Mouse (Mus musculus): ENCODE results near the gene Ppp1r14d. TPM values are rescaled to one million over a fixed set of nuclear protein-coding genes. Genes with fewer than 3 reads are reported as not detected.

Ppp1r14d gene
- polyA plus RNA-seq, 1 experiment = 0.52 TPM

DNA sequence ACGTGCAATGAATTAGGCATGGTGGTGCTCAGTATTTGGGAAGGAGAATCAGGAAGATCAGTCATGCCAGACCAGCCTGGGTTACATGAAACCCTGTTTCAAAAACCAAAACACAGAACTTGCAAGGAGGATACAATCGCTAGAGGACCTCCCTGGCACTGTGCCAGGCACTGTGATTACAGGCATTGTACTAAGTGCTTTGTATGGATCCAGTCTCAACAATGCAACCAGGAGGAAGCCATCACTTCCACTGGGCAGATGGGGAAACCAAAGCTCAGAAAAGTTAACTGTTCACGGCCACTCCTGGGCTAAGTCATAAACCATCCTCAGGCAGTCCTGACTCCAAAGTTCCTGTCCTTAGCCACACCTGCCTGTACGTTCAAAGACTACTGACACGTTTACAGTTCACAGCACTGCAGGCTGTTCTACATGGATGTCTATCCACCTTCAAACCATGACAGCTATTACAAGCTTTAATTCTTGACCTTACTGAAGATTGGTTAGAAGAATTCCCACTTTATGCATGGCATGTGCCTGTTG, 26.7 kb downstream of the Ppp1r14d start:
- H3K4me3 ChIP-seq (ENCODE audit: control insufficient read depth, low read depth, low read length) = no peak overlapping the region

DNA sequence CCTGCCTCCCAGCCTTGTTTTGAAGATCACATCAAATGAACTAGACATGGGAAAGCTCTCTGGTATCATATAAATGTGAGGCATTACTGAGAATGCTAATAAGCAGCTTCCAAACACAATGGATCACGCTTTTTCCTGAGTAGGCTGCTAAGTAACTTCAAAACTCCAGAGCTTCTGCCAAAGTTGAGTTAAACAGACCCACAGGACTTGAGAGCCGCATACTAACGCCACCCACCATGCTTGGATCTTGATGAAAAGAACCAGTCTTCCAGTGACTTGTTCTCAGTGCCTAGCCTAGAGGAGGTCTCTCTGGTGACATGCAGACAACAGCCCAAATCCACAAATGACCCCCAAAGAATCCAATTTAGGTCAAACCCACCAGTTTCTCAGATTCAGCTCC, 30.8 kb downstream of the Ppp1r14d start:
- H3K36me3 ChIP-seq (ENCODE audit: control insufficient read depth, insufficient read depth, low read length) = no peaks in the 10 kb centered on the region
- no peaks in the 10 kb centered on the region for H3K4me1 ChIP-seq (ENCODE audit: control insufficient read depth, insufficient read depth, low read length)
- TF ChIP-seq CTCF (IDR thresholded peaks at IDR 0.05; ENCODE audit: control insufficient read depth, insufficient read depth, insufficient replicate concordance, low read depth, low read length) (no peak), POLR2A (IDR thresholded peaks at IDR 0.05; ENCODE audit: control insufficient read depth, low read depth, low read length) (no peak)
- no peak overlapping the region for H3K4me3 ChIP-seq (ENCODE audit: control insufficient read depth, low read depth, low read length)
- H3K27ac ChIP-seq (ENCODE audit: control insufficient read depth, insufficient read depth, low read depth, low read length) = no peak overlapping the region
- H3K27me3 ChIP-seq (ENCODE audit: control insufficient read depth, insufficient read depth, low read length) = no peaks in the 10 kb centered on the region

More for the DNA sequence above, 26.7 kb downstream of the Ppp1r14d start:
- Histone ChIP-seq H3K36me3 (ENCODE audit: control insufficient read depth, insufficient read depth, low read length) (no peaks in the 10 kb centered on the region), H3K27me3 (ENCODE audit: control insufficient read depth, insufficient read depth, low read length) (no peaks in the 10 kb centered on the region), H3K4me1 (ENCODE audit: control insufficient read depth, insufficient read depth, low read length) (no peaks in the 10 kb centered on the region), H3K27ac (ENCODE audit: control insufficient read depth, insufficient read depth, low read depth, low read length) (no peak overlapping the region)
- no peak for TF ChIP-seq CTCF (IDR thresholded peaks at IDR 0.05; ENCODE audit: control insufficient read depth, insufficient read depth, insufficient replicate concordance, low read depth, low read length)
- TF ChIP-seq POLR2A (IDR thresholded peaks at IDR 0.05; ENCODE audit: control insufficient read depth, low read depth, low read length) = no peak

DNA sequence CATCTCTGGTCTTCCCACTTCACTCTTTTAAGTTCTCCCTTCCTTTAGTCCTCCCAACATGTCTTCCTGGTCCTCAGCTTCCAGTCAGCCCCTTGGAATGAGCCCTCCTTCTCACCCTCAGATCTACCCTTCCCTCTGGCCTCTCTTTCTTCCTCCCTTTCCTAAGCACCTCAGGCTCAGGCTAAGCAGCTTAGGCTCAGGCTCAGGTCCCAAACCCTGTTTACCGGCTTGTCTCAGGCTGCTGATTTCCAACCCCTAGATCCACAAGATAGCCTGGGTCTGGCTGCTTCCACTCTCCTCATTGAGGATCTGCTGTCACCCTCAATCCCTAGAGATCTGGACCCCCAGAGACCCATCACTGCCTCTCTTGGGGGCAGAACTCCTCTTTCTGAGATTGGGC, 31.7 kb downstream of the Ppp1r14d start:
- Histone ChIP-seq H3K27ac (ENCODE audit: control insufficient read depth, insufficient read depth, low read depth, low read length) (no peak overlapping the region), H3K36me3 (ENCODE audit: control insufficient read depth, insufficient read depth, low read length) (no peaks in the 10 kb centered on the region), H3K4me1 (ENCODE audit: control insufficient read depth, insufficient read depth, low read length) (no peaks in the 10 kb centered on the region), H3K4me3 (ENCODE audit: control insufficient read depth, low read depth, low read length) (no peak overlapping the region), H3K27me3 (ENCODE audit: control insufficient read depth, insufficient read depth, low read length) (no peaks in the 10 kb centered on the region)
- TF ChIP-seq POLR2A (IDR thresholded peaks at IDR 0.05; ENCODE audit: control insufficient read depth, low read depth, low read length) = no peak

GRCm38 (mm10) chr2:119197493-119197892, 32.2 kb downstream of the Ppp1r14d start:
- no peaks in the 10 kb centered on the region for H3K36me3 ChIP-seq (ENCODE audit: control insufficient read depth, insufficient read depth, low read length)
- H3K27ac ChIP-seq (ENCODE audit: control insufficient read depth, insufficient read depth, low read depth, low read length) = no peak overlapping the region
- no peaks in the 10 kb centered on the region for H3K4me1 ChIP-seq (ENCODE audit: control insufficient read depth, insufficient read depth, low read length)
- H3K4me3 ChIP-seq (ENCODE audit: control insufficient read depth, low read depth, low read length) = no peak overlapping the region
- no peaks in the 10 kb centered on the region for H3K27me3 ChIP-seq (ENCODE audit: control insufficient read depth, insufficient read depth, low read length)
- no peak for TF ChIP-seq POLR2A (IDR thresholded peaks at IDR 0.05; ENCODE audit: control insufficient read depth, low read depth, low read length)
- no peak for TF ChIP-seq CTCF (IDR thresholded peaks at IDR 0.05; ENCODE audit: control insufficient read depth, insufficient read depth, insufficient replicate concordance, low read depth, low read length)

- H3K36me3 ChIP-seq (ENCODE audit: control insufficient read depth, insufficient read depth, low read length) = no peaks in the 10 kb centered on the region
- TF ChIP-seq POLR2A (IDR thresholded peaks at IDR 0.05; ENCODE audit: control insufficient read depth, low read depth, low read length) (no peak), CTCF (IDR thresholded peaks at IDR 0.05; ENCODE audit: control insufficient read depth, insufficient read depth, insufficient replicate concordance, low read depth, low read length) (no peak)
- no peak overlapping the region for H3K27ac ChIP-seq (ENCODE audit: control insufficient read depth, insufficient read depth, low read depth, low read length)
- no peaks in the 10 kb centered on the region for H3K4me1 ChIP-seq (ENCODE audit: control insufficient read depth, insufficient read depth, low read length)
- H3K4me3 ChIP-seq (ENCODE audit: control insufficient read depth, low read depth, low read length) = no peak overlapping the region
- H3K27me3 ChIP-seq (ENCODE audit: control insufficient read depth, insufficient read depth, low read length) = no peaks in the 10 kb centered on the region
Measured at GRCm38 (mm10) chr2:119196316-119197108, 33.2 kb downstream of the Ppp1r14d start.

- TF ChIP-seq CTCF (IDR thresholded peaks at IDR 0.05; ENCODE audit: control insufficient read depth, insufficient read depth, insufficient replicate concordance, low read depth, low read length) (no peak), POLR2A (IDR thresholded peaks at IDR 0.05; ENCODE audit: control insufficient read depth, low read depth, low read length) (no peak)
- Histone ChIP-seq H3K27ac (ENCODE audit: control insufficient read depth, insufficient read depth, low read depth, low read length) (no peak overlapping the region), H3K36me3 (ENCODE audit: control insufficient read depth, insufficient read depth, low read length) (no peaks in the 10 kb centered on the region), H3K4me1 (ENCODE audit: control insufficient read depth, insufficient read depth, low read length) (peaks cover under 1% of the 10 kb centered on the region), H3K27me3 (ENCODE audit: control insufficient read depth, insufficient read depth, low read length) (no peaks in the 10 kb centered on the region), H3K4me3 (ENCODE audit: control insufficient read depth, low read depth, low read length) (no peak overlapping the region)
Measured at GRCm38 (mm10) chr2:119194140-119194539, 35.6 kb downstream of the Ppp1r14d start.

GRCm38 (mm10) chr2:119190969-119191368, 38.7 kb downstream of the Ppp1r14d start:
- TF ChIP-seq CTCF (IDR thresholded peaks at IDR 0.05; ENCODE audit: control insufficient read depth, insufficient read depth, insufficient replicate concordance, low read depth, low read length) (no peak), POLR2A (IDR thresholded peaks at IDR 0.05; ENCODE audit: control insufficient read depth, low read depth, low read length) (no peak)
- Histone ChIP-seq H3K27ac (ENCODE audit: control insufficient read depth, insufficient read depth, low read depth, low read length) (no peak overlapping the region), H3K4me3 (ENCODE audit: control insufficient read depth, low read depth, low read length) (no peak overlapping the region), H3K36me3 (ENCODE audit: control insufficient read depth, insufficient read depth, low read length) (no peaks in the 10 kb centered on the region; the same call in 1 of the 2 replicates), H3K4me1 (ENCODE audit: control insufficient read depth, insufficient read depth, low read length) (peaks cover 3% of the 10 kb centered on the region), H3K27me3 (ENCODE audit: control insufficient read depth, insufficient read depth, low read length) (no peaks in the 10 kb centered on the region)

Data from testis, adult 2 months (tissue).